Mouse (Mus musculus) urinary bladder, postnatal 36 days (tissue): ENCODE results near the gene Six1.
A peak's percentile ranks its signal among the peaks of the same experiment; 100 is the strongest.
"Not testable (repeated sequence)": the region's sequence is repeated elsewhere in the genome, so short reads cannot be mapped to it uniquely, and the experiment has no call there.

Source experiments
- DNase-seq, 2 experiments: peaks; one replicate each; pipeline ENCODE4 v3.0.0; 2022; ENCODE audit warnings: low spot score in 2 of 2, mixed read lengths in 1 of 2

The Six1 gene

DNA sequence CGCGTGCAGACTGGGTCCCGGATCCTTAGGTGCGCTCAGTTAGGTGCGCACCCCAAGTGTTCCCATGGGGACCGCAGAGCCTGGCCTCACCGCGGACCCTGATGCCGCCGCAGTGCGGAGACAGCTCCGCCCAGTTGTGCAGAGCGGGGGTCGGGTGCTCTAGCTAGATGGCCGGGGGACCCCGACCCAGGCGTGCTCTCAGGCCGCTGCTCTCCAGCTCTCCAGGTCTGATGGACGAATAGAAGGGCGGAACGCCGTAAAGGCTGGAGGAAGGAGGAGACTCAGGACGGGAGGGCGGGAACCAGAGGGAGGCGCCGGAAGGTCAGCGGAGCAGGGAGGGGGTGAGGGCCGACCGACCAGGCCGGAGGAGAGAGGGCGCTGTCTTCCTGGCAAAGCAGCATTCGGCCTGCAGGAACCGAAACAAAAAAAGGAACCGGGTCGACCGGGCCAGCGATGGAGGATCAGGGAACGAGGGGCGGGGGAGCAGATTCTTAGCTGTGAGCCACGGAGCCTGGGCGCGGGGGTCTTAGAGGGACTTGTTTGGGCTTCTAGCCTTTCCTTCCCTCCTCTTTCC is at the start of gene Six1:
TSS of gene Six1 (minus strand) at position 220 of the 574 bp plus-strand sequence.
- peak; percentile 80 to 90 for DNase-seq

GRCm38 (mm10) chr12:73098593-73098992 is 44.9 kb upstream of the Six1 start:
- DNase-seq, result no peak

DNA sequence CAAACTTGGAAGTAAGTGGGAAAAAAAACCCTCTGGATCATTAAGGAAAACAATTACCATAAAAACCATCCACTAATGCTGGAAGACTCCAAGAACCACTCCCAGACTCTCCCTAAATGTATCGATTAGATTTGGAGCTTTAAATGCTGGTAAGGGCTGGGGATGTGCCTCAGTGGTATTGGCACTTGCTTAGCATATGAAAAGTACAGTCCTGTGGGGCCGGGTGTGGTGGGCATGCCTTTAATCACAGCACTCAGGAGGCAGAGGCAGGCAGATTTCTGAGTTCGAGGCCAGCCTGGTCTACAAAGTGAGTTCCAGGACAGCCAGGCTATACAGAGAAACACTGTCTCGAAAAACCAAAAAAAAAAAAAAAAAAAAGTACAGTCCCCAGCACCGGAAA is 42.5 kb upstream of the Six1 start:
- DNase-seq, result not testable (repeated sequence)

GRCm38 (mm10) chr12:73094605-73095004 is 40.9 kb upstream of the Six1 start:
- DNase-seq, result no peak

- no peak for DNase-seq
These were observed 40.5 kb upstream of the Six1 start for GRCm38 (mm10) chr12:73094189-73094588.

- DNase-seq, result no peak
These were observed 37.1 kb upstream of the Six1 start for GRCm38 (mm10) chr12:73090672-73091335.

GRCm38 (mm10) chr12:73088911-73089310 is 35.2 kb upstream of the Six1 start:
- DNase-seq, result no peak

DNA sequence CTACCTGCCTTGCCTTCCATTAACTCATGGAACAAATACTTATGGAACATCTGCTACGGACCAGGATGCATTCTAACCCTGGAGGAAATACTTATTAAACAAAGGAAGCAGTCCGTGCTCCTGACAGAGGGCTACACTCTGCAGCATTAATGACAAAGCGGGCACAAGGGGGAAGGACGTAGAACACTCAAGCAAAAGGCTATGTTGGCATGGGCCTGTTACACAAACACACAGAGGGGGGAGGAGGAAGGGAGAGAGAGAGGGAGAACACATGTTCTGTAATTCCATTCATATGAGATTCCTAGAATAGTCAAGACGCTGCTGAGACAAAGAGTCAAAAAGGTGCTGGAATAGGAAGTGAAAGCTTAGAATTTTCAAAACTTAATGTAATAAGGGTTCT is 34.8 kb upstream of the Six1 start:
- no peak for DNase-seq

GRCm38 (mm10) chr12:73087086-73087485 is 33.4 kb upstream of the Six1 start:
- no peak for DNase-seq

GRCm38 (mm10) chr12:73085739-73086630 is 32.3 kb upstream of the Six1 start:
- no peak for DNase-seq

GRCm38 (mm10) chr12:73083773-73084172 is 30.1 kb upstream of the Six1 start:
- DNase-seq, result no peak

DNA sequence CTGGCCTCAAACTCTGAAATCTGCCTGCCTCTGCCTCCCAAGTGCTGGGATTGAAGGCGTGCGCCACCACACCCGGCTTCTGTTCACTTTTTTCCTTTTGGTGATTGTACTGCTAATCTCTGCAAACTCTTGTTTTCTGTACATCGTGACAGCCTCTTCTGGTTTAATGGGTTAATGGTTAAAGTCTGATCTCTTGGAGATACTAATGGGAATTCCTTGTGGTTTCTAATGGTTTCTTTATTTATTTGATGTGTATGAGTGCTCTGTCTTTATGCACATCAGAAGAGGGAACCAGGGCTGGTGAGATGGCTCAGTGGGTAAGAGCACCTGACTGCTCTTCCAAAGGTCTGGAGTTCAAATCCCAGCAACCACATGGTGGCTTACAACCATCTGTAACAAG is 28.1 kb upstream of the Six1 start:
- DNase-seq, result not testable (repeated sequence)

GRCm38 (mm10) chr12:73060805-73061410 is 7.2 kb upstream of the Six1 start:
- DNase-seq, result no peak

GRCm38 (mm10) chr12:73057492-73057891 is 3.8 kb upstream of the Six1 start:
- DNase-seq, result no peak

DNA sequence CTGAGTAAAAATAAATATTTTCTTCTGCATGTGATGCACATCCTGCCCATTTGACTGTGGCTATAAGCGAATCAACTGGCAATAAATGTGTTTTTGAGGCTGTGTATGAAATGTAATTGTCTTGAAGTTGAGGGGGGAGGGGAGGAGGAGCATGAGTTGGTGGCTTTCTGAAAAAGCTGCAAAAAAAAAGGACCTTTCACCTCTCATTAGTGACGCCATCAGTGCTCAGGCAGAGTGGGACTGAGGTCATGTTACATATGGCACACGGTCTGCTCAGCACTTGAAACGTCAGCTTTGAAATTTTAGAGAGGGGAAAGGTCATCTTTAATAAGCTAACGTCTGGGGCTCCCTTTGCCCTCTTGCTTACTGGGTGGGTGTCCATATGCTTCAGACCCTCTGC is 1.8 kb upstream of the Six1 start:
- DNase-seq, result no peak

DNA sequence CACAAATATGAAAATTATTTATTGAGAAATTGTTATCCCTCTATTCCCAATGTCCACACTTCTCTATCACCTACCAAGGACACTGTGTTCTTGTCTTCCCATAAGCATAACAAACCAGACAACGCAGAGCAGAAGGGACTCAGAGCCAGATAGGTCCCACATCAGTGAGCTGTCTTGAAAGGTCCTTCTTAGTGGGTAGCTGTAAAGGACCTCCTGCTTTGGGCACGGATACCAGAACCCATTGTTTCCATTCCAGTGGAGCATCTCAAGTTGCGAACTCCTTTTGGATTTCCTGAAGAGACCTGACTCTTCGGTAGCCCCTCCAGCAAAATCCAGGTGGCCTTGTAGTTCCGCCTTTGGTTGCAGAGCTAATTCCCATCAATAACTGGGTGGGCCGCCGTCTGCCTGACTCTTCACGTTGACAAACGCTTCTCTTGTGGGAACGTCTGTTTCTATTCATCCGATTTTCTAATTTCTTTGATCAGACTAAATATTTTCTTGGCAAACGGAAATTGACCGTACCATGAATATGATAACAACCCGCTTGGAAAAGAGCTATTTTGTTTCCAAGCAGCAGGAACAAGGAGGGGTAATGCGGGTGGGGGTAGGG is 994 bp upstream of the Six1 start:
- no peak for DNase-seq

DNA sequence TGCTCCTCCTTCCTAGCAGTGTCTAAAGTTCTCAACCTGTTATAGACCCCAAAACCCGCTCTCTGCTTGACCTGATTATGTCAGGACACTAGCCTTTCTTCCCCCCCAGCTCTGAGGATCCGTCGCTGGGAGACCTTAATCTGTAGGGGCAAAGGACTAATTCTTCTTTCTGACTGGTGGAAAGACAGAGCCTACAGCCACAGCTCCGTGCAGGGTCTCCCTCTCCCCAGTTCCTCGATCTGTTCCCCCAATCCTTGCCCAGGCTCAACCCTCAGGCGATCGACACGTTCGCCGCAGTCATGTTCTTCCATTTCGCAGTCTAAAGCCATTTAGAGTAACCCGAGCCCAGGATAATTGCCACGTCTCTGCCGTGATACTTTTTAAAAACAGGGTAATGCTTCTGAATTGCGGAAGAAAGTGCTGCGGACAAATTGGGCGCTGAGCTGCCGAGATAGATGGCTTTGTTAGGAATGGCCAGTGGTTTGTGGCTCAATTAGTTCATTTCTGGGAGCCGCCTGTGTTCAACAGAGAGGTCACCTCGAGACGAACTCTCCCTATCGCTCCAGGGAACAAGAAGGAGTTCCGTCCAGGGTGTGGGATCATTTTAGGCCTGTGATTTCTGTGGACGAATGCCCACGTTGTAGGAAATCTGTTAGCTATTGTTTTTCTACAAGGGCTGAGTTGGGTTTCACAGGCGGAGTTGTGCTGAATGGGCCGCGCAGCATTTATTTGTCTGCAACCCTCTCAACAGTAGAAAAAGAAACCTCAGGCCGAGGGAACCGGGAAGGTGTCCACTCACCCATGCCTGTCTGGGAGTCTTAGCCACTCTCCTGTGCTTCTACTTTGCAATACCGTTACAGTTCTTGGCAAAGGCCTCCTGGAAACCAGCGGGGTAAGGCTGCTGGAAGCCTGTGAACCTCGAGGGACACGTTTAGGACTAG is 766 bp downstream of the Six1 start:
- no peak for DNase-seq

DNA sequence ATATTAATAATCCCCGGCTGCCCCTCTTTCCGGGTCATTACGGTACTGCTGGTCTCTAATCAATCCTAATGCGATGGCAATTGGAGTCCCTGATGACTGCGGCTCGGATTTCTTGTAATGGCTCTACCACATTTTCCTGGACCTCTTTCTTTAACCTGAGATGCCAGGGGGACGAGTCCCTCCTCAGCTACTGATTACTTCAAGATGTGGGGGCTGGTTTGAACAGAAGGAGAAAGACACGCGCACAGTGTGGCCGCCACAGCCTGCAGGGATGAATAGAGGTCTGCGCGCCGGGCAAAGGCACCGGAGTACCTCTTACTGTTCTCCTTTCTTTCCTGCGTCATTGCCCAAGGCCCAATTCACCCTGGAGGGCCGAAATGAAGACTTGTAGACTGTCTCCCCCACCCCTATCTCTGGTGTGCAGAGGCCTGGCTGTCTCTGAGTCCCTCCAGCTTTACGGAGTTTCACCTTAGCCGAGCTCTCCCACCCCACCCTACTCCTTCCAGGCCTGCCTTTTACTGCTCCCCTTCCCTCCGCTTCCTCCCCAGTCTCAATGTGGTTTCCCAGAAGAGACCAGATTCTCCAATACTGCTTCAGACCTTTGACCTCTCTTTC is 1.5 kb downstream of the Six1 start:
- no peak for DNase-seq

- DNase-seq, result no peak
These were observed 2.7 kb downstream of the Six1 start for GRCm38 (mm10) chr12:73050811-73051580.

- DNase-seq, result no peak
These were observed 3.4 kb downstream of the Six1 start for GRCm38 (mm10) chr12:73050305-73050704.
